Mouse (Mus musculus) forebrain, embryonic 12.5 days (tissue): ENCODE measurements around the gene Serpina3b. TPM values are rescaled to one million over a fixed set of nuclear protein-coding genes. Genes with fewer than 3 reads are reported as not detected.
"Not testable (repeated sequence)": the region's sequence is repeated elsewhere in the genome, so short reads cannot be mapped to it uniquely, and the experiment has no call there.

ENCODE experiments used
- ATAC-seq: fragments of 200-750 bp; cut with Nextera tagmentation; 2 replicates; pipeline ENCODE4 v1.8.0; 2017; ENCODE audit warnings: moderate TSS enrichment; ENCODE audit not compliant: low FRiP score
- H3K27ac ChIP-seq: fragments of 300-500 bp; sonication (generic); 2 replicates; pipeline ENCODE4 v1.5.1; 2016; ENCODE audit warnings: mild to moderate bottlenecking
- H3K27me3 ChIP-seq: fragments of 300-500 bp; sonication (generic); 2 replicates; pipeline ENCODE4 v1.6.1; 2016; ENCODE audit warnings: mild to moderate bottlenecking
- H3K36me3 ChIP-seq: fragments of 300-500 bp; sonication (generic); replicated peaks from 2 replicates; pipeline ENCODE4 v1.6.1; 2016; ENCODE audit warnings: mild to moderate bottlenecking
- H3K4me1 ChIP-seq: fragments of 300-500 bp; sonication (generic); 2 replicates; pipeline ENCODE4 v1.6.1; 2016
- H3K4me2 ChIP-seq: fragments of 300-500 bp; sonication (generic); 2 replicates; pipeline ENCODE4 v1.6.1; 2016; ENCODE audit warnings: mild to moderate bottlenecking, moderate library complexity
- H3K4me3 ChIP-seq: fragments of 300-500 bp; sonication (generic); replicated peaks from 2 replicates; pipeline ENCODE4 v1.5.1; 2016; ENCODE audit warnings: mild to moderate bottlenecking
- H3K9ac ChIP-seq: fragments of 300-500 bp; sonication (generic); 2 replicates; pipeline ENCODE4 v1.6.1; 2016; ENCODE audit warnings: mild to moderate bottlenecking
- H3K9me3 ChIP-seq: fragments of 300-500 bp; sonication (generic); 2 replicates; pipeline ENCODE4 v1.6.1; 2016
- WGBS: fragments of 180-500 bp; shearing (Covaris S2); methylation state at CpG from one replicate; pipeline ENCODE4 v1.1.7; 2016; 5-methylcytosine and 5-hydroxymethylcytosine counted together
- polyA plus RNA-seq: library from polyadenylated mRNA; unstranded; fragments of >200 nt; fragmentation: Nextera tagmentation; extraction: Ambion mirVana; gene quantifications from 2 replicates; pipeline ENCODE4 v1.2.1, GENCODE M21; 2016

The Serpina3b gene
- polyA plus RNA-seq = not detected in 2 replicates

DNA sequence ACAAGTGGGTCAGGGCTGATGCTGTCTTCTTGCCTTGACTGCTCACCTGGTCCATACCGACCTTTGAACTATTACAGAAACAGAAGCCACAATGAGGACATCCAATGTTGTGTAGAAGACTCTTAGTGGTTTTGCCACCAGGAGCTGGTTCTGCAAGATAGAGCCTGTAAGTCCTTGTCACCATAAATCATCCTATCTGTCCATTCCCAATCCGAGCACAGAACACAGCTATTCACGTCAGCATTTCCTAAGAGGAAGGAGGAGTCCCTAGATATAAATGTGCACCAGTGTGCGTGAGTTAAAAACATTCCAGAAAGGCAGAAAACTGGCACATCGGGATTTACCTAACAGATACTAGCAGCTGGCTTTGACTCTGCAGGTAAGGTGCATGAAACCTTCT is at the start of gene Serpina3b:
Gene Serpina3b (plus strand): TSS at position 301 of the 400 bp plus-strand sequence.
- H3K9ac ChIP-seq = no peak within 1 kb of the TSS
- no peaks in the 10 kb centered on the region for H3K36me3 ChIP-seq
- H3K4me1 ChIP-seq = no peaks in the 10 kb centered on the region
- no peaks in the 10 kb centered on the region for H3K27me3 ChIP-seq
- 89% methylated on average over 5 of the region's 5 CpGs for WGBS
- H3K4me3 ChIP-seq = no peak within 1 kb of the TSS
- no peak within 1 kb of the TSS for H3K27ac ChIP-seq
- no peak within 1 kb of the TSS for H3K4me2 ChIP-seq
- H3K9me3 ChIP-seq = no peaks in the 10 kb centered on the region
- ATAC-seq = no peak

DNA sequence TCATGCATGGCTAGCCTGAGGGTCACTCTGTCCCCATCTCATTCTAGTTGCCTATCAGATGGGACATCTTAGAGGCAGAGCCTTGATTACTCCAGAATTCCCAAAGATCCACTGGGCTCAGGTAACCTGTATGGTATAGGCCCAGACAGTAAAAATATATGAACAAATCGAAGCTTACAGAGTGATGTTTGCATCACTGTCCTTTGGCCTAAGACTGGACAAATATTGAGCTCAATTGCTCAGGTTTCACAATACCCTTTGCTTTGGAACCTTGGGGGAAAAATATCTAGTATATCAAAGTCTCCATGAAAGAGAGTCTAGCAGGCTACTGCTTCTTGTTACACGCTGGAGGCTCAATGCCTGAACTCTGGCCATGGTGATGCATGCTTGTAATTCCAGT is 37.7 kb upstream of the Serpina3b start:
- Histone ChIP-seq H3K4me3 (no peak overlapping the region), H3K4me2 (no peak overlapping the region), H3K27ac (no peak overlapping the region), H3K36me3 (no peaks in the 10 kb centered on the region), H3K4me1 (no peaks in the 10 kb centered on the region), H3K9me3 (0 out of 2 replicates have a peak, but pooled peaks cover 7% of the 10 kb centered on the region), H3K9ac (no peak overlapping the region), H3K27me3 (no peaks in the 10 kb centered on the region)
- WGBS = 68% methylated on average over 2 of the region's 2 CpGs
- ATAC-seq = no peak

DNA sequence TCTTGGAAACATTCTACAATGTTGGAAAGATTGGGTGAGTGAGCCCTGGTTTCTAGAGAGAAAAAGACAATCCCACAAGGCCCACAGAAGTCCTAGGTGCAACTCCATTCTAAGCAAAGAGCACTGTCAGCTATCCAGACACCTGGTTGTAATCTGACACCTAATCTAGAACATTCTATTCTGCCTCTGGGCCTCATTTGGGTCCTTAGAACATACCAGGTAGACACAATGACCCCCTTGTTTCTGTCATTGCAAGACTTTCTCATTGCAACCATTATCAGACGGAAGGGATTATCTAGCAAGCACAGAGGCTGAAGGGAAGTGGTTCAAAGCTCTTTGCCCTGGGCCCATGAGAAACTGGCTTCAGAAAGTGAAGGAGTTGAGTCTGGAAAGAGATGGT is 36.5 kb upstream of the Serpina3b start:
- H3K4me3 ChIP-seq = no peak overlapping the region
- no peak overlapping the region for H3K9ac ChIP-seq
- H3K36me3 ChIP-seq = no peaks in the 10 kb centered on the region
- no peak for ATAC-seq
- H3K27me3 ChIP-seq = no peaks in the 10 kb centered on the region
- H3K4me2 ChIP-seq = no peak overlapping the region
- 73% methylated on average over 1 of the region's 1 CpGs for WGBS
- no peak overlapping the region for H3K27ac ChIP-seq
- H3K4me1 ChIP-seq = no peaks in the 10 kb centered on the region
- 0 out of 2 replicates have a peak, but pooled peaks cover 7% of the 10 kb centered on the region for H3K9me3 ChIP-seq

DNA sequence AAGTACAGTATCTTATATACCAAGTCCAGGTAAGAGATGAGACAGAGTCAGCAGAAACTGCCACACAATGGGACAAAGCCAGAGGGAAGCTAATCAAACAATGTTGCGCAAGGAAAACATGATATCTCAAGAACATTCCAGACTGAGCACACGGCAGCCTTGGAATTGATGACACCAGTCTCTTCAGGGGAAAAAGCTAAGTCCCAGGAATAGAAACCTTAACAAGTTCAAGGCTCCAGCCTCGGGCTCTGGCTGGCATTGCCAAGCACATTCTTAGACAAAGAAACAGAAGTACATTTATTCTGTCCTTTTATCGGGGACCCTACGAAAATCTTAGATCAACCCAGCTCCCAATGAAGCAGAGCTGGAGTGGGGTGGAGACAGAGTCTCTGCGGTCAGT is 27.0 kb upstream of the Serpina3b start, which contains the start of gene Serpina5:
Gene Serpina5 (plus strand): TSS at position 346 of the 400 bp plus-strand sequence.
- ATAC-seq = no peak
- H3K9me3 ChIP-seq = no peaks in the 10 kb centered on the region
- no peak within 1 kb of the TSS for H3K9ac ChIP-seq
- no peak within 1 kb of the TSS for H3K27ac ChIP-seq
- no peaks in the 10 kb centered on the region for H3K36me3 ChIP-seq
- WGBS = 89% methylated on average over 6 of the region's 6 CpGs
- H3K4me1 ChIP-seq = no peaks in the 10 kb centered on the region
- no peak within 1 kb of the TSS for H3K4me3 ChIP-seq
- H3K27me3 ChIP-seq = no peaks in the 10 kb centered on the region
- no peak within 1 kb of the TSS for H3K4me2 ChIP-seq

DNA sequence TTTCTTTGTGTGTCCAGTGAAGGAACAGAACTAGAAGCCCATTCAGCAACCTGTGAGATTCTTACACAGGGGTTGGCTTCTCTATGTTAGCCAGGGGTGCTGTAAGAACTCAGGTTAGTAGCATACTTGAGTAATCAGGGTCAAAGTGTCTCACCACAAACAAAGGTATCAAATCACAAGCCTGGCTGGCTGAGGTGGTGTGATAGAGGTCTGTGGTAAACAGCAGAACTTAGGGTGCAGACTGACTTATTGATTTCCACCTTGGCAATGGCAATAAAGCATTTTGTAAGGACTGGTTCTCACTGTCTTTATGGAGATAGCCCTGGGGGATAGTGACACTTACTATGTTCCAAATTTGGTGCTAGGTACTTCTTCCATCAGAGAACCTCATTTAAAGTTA is 21.9 kb upstream of the Serpina3b start:
- Histone ChIP-seq H3K4me2 (no peak overlapping the region), H3K9me3 (no peaks in the 10 kb centered on the region)
- no peak for ATAC-seq

GRCm38 (mm10) chr12:104106919-104107318 is 20.9 kb upstream of the Serpina3b start:
- Histone ChIP-seq H3K9me3 (no peaks in the 10 kb centered on the region), H3K36me3 (no peaks in the 10 kb centered on the region), H3K27me3 (no peaks in the 10 kb centered on the region), H3K9ac (no peak overlapping the region), H3K27ac (no peak overlapping the region), H3K4me2 (no peak overlapping the region), H3K4me3 (no peak overlapping the region), H3K4me1 (no peaks in the 10 kb centered on the region)
- no peak for ATAC-seq

More for the DNA sequence above, 21.9 kb upstream of the Serpina3b start:
- H3K27ac ChIP-seq = no peak overlapping the region
- no peaks in the 10 kb centered on the region for H3K36me3 ChIP-seq
- no peak overlapping the region for H3K9ac ChIP-seq
- H3K27me3 ChIP-seq = no peaks in the 10 kb centered on the region
- H3K4me1 ChIP-seq = no peaks in the 10 kb centered on the region
- H3K4me3 ChIP-seq = no peak overlapping the region

- Histone ChIP-seq H3K4me1 (no peaks in the 10 kb centered on the region), H3K27me3 (no peaks in the 10 kb centered on the region), H3K4me3 (no peak overlapping the region), H3K36me3 (no peaks in the 10 kb centered on the region), H3K9me3 (no peaks in the 10 kb centered on the region), H3K27ac (no peak overlapping the region), H3K9ac (no peak overlapping the region), H3K4me2 (no peak overlapping the region)
- no peak for ATAC-seq
- 79% methylated on average over 2 of the region's 2 CpGs for WGBS
These were observed 19.3 kb upstream of the Serpina3b start for GRCm38 (mm10) chr12:104108507-104108906.

- H3K4me2 ChIP-seq, H3K27me3 ChIP-seq, H3K36me3 ChIP-seq, H3K27ac ChIP-seq, H3K4me1 ChIP-seq, H3K9me3 ChIP-seq, H3K4me3 ChIP-seq, H3K9ac ChIP-seq, ATAC-seq: not testable (repeated sequence)
- 86% methylated on average over 11 of the region's 11 CpGs for WGBS
These were observed 15.5 kb upstream of the Serpina3b start, which contains the start of gene Serpina3a for GRCm38 (mm10) chr12:104112333-104112732. Gene Serpina3a, plus strand, starts transcription at chr12:104112724.

DNA sequence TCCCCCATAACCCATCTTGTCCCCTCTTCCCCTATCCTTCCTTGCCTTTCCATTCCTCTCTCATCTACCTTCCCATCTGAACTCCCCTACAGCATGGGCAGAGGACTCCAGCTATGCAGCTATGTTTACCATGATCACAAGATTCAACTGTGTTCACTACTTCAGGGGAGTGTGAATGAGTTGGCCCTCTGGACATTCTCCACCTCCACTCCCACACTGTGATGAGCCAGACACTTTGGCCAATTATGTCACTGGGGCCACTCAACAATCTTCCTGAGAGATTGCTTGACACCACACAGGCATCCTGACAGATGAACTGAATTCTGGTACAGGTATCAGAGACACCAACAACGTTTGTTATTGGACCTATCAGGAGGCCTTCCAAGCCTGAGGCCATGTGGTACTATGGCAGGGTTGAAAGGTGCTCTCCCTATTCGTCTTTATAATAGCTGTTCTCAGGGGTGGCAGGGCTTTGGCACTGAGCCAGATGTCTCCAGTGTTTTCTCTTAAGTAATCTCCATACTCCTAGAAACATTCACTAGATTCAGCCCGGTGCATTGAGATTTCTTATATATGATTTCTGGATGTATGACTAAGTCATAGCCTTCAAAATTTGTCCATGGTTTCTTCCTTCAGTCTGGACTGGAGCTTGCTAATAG is 12.7 kb upstream of the Serpina3b start:
- Histone ChIP-seq H3K27ac (no peak overlapping the region), H3K27me3 (no peaks in the 10 kb centered on the region), H3K9me3 (no peaks in the 10 kb centered on the region), H3K9ac (no peak overlapping the region), H3K4me2 (no peak overlapping the region), H3K36me3 (no peaks in the 10 kb centered on the region), H3K4me3 (no peak overlapping the region), H3K4me1 (no peaks in the 10 kb centered on the region)
- 70% methylated on average over 3 of the region's 3 CpGs for WGBS
- ATAC-seq = no peak

GRCm38 (mm10) chr12:104123097-104123496 is 4.7 kb upstream of the Serpina3b start:
- no peaks in the 10 kb centered on the region for H3K36me3 ChIP-seq
- H3K27ac ChIP-seq = no peak overlapping the region
- H3K4me2 ChIP-seq = no peak overlapping the region
- 87% methylated on average over 1 of the region's 1 CpGs for WGBS
- no peak for ATAC-seq
- H3K27me3 ChIP-seq = no peaks in the 10 kb centered on the region
- no peaks in the 10 kb centered on the region for H3K9me3 ChIP-seq
- no peaks in the 10 kb centered on the region for H3K4me1 ChIP-seq
- H3K9ac ChIP-seq = no peak overlapping the region
- H3K4me3 ChIP-seq = no peak overlapping the region

GRCm38 (mm10) chr12:104123996-104124395 is 3.8 kb upstream of the Serpina3b start:
- H3K9ac ChIP-seq = no peak overlapping the region
- 90% methylated on average over 2 of the region's 2 CpGs for WGBS
- H3K27me3 ChIP-seq = no peaks in the 10 kb centered on the region
- H3K4me2 ChIP-seq = no peak overlapping the region
- no peaks in the 10 kb centered on the region for H3K36me3 ChIP-seq
- no peaks in the 10 kb centered on the region for H3K4me1 ChIP-seq
- no peaks in the 10 kb centered on the region for H3K9me3 ChIP-seq
- no peak for ATAC-seq
- H3K4me3 ChIP-seq = no peak overlapping the region
- H3K27ac ChIP-seq = no peak overlapping the region

DNA sequence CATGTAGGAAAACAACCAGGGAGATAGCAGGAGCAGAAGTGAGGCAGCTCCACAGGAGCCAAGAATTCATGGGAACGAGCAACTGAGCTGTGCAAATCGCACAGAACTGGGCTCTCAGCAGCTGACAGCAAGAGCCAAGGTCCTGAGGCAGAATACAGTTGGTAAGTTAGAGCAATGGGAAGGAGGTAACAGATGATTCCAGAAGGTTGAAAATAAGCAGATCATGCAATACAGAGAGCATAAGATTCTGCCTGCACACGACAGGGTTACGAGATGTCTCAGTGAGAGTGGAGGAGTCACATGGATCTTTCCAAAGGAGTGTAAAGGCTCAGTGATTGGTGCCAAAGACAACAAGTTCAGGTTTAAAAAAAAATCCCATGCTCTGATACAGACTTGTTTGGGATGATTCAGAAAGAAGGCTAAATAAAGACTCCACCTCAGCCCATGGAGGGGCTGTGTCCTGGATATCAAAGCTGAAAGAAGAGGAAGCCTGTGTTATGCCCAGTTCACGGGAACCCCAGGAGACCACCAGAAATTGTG is 2.7 kb upstream of the Serpina3b start:
- Histone ChIP-seq H3K27me3 (no peaks in the 10 kb centered on the region), H3K9me3 (no peaks in the 10 kb centered on the region), H3K27ac (no peak overlapping the region), H3K9ac (no peak overlapping the region), H3K4me3 (no peak overlapping the region), H3K4me1 (no peaks in the 10 kb centered on the region), H3K4me2 (no peak overlapping the region), H3K36me3 (no peaks in the 10 kb centered on the region)
- WGBS = 86% methylated on average over 5 of the region's 5 CpGs
- ATAC-seq = no peak

DNA sequence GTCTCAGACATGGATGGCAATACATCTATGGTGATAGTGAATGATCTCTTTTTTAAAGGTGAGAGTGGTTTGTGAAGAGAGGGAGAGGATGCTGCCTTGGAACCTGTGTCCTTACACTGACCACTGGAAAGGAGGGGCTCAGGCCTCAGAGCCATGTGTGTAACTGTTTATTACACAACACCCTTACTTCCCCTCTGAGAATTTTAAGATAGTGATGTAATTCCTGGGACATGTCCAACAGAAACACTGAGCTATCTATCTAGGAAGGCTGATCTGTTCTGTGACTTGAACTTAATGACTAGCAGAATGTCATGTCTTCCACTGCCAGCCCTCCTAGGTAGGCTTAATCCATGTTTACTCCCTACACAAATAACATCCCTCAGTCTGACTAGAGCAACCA is 3.2 kb downstream of the Serpina3b start:
- no peak for ATAC-seq
- H3K4me3 ChIP-seq = no peak overlapping the region
- H3K27ac ChIP-seq = no peak overlapping the region
- H3K4me2 ChIP-seq = no peak overlapping the region
- H3K9me3 ChIP-seq = no peaks in the 10 kb centered on the region
- H3K9ac ChIP-seq = no peak overlapping the region
- no peaks in the 10 kb centered on the region for H3K36me3 ChIP-seq
- H3K4me1 ChIP-seq = no peaks in the 10 kb centered on the region
- no peaks in the 10 kb centered on the region for H3K27me3 ChIP-seq
